Mouse (Mus musculus) liver, embryonic 16.5 days (tissue): ENCODE measurements around the gene Prkca. TPM values are rescaled to one million over a fixed set of nuclear protein-coding genes. Genes with fewer than 3 reads are reported as not detected.

Experiments
- ATAC-seq: fragments of 200-750 bp; cut with Nextera tagmentation; 2 replicates; pipeline ENCODE4 v1.8.0; 2017; ENCODE audit warnings: low read depth, mild to moderate bottlenecking, moderate number of reproducible peaks, moderate library complexity
- H3K27ac ChIP-seq: fragments of 300-500 bp; sonication (generic); 2 replicates; pipeline ENCODE4 v1.5.1; 2014; ENCODE audit warnings: mild to moderate bottlenecking, low read length
- H3K27me3 ChIP-seq: fragments of 300-500 bp; sonication (generic); 2 replicates; pipeline ENCODE4 v1.6.1; 2014; ENCODE audit warnings: low read depth, low read length, mixed read lengths; ENCODE audit not compliant: control insufficient read depth, insufficient read depth
- H3K36me3 ChIP-seq: fragments of 300-500 bp; sonication (generic); 2 replicates; pipeline ENCODE4 v1.6.1; 2014; ENCODE audit warnings: mild to moderate bottlenecking; ENCODE audit not compliant: control insufficient read depth, insufficient read depth
- H3K4me1 ChIP-seq: fragments of 300-500 bp; sonication (generic); 2 replicates; pipeline ENCODE4 v1.6.1; 2014; ENCODE audit warnings: low read depth, low read length, mixed read lengths; ENCODE audit not compliant: control insufficient read depth
- H3K4me2 ChIP-seq: fragments of 300-500 bp; sonication (generic); 2 replicates; pipeline ENCODE4 v1.6.1; 2014; ENCODE audit warnings: low read depth, low read length, mixed read lengths
- H3K4me3 ChIP-seq: fragments of 300-500 bp; sonication (generic); 2 replicates; pipeline ENCODE4 v1.5.1; 2014; ENCODE audit warnings: low read depth, mild to moderate bottlenecking, low read length
- H3K9ac ChIP-seq: fragments of 300-500 bp; sonication (generic); 2 replicates; pipeline ENCODE4 v1.6.1; 2014; ENCODE audit warnings: low read depth, low read length
- H3K9me3 ChIP-seq: fragments of 300-500 bp; sonication (generic); replicated peaks from 2 replicates; pipeline ENCODE4 v1.6.1; 2016; ENCODE audit warnings: low read length; ENCODE audit not compliant: control insufficient read depth
- WGBS: fragments of 180-500 bp; shearing (Covaris S2); extraction: QIAGEN DNeasy Blood & Tissue Kit; methylation state at CpG from one replicate; pipeline ENCODE4 v1.1.7; 2014; ENCODE audit not compliant: insufficient replicate concordance; 5-methylcytosine and 5-hydroxymethylcytosine counted together
- polyA plus RNA-seq: library from polyadenylated mRNA; unstranded; fragments of >200 nt; fragmentation: Nextera tagmentation; extraction: Ambion mirVana; gene quantifications from 2 replicates; pipeline ENCODE4 v1.2.1, GENCODE M21; 2015

Gene Prkca
- polyA plus RNA-seq, 1 experiment from 2014 or later: 3.4 TPM

DNA sequence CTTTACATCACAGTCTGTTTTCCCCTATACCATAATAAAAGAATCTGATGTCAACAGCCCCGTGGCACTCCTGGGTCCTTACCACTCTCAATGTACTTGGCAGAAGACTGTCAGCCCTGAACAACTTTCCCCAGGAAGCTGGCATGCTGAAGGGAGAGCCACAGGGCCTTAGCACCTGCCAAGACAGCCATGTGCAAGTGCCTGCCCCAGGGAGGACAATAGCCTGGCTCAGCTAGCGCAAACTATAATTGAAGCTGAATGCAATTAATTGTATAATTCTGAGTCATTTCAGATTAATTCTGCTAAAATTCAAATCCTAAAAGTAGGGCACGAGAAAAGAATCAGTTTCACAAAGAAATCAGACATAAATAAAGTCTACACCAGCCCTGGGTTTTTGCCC, 121.7 kb downstream of the Prkca start:
- 53% methylated on average over 3 of the region's 3 CpGs for WGBS
- H3K27ac ChIP-seq: no peak overlapping the region
- H3K9me3 ChIP-seq: no peaks in the 10 kb centered on the region
- H3K4me1 ChIP-seq: peaks cover under 1% of the 10 kb centered on the region
- no peak overlapping the region for H3K4me3 ChIP-seq
- H3K36me3 ChIP-seq: no peaks in the 10 kb centered on the region
- no peak overlapping the region for H3K4me2 ChIP-seq
- H3K9ac ChIP-seq: no peak overlapping the region
- no peak for ATAC-seq
- no peaks in the 10 kb centered on the region for H3K27me3 ChIP-seq

GRCm38 (mm10) chr11:108221124-108221835, 122.4 kb downstream of the Prkca start:
- no peaks in the 10 kb centered on the region for H3K9me3 ChIP-seq
- no peaks in the 10 kb centered on the region for H3K27me3 ChIP-seq
- WGBS: 64% methylated on average over 13 of the region's 13 CpGs
- H3K4me2 ChIP-seq: no peak overlapping the region
- no peaks in the 10 kb centered on the region for H3K36me3 ChIP-seq
- no peak overlapping the region for H3K27ac ChIP-seq
- H3K4me3 ChIP-seq: no peak overlapping the region
- no peak for ATAC-seq
- H3K4me1 ChIP-seq: peaks cover 2% of the 10 kb centered on the region
- H3K9ac ChIP-seq: no peak overlapping the region

- no peak overlapping the region for H3K4me2 ChIP-seq
- H3K27ac ChIP-seq: no peak overlapping the region
- no peaks in the 10 kb centered on the region for H3K9me3 ChIP-seq
- H3K4me3 ChIP-seq: no peak overlapping the region
- no peaks in the 10 kb centered on the region for H3K36me3 ChIP-seq
- H3K9ac ChIP-seq: no peak overlapping the region
- no peak for ATAC-seq
- peaks cover 2% of the 10 kb centered on the region for H3K4me1 ChIP-seq
- H3K27me3 ChIP-seq: no peaks in the 10 kb centered on the region
- WGBS: 63% methylated on average over 5 of the region's 5 CpGs
These were observed 123.1 kb downstream of the Prkca start for GRCm38 (mm10) chr11:108220605-108221004.

- no peak for ATAC-seq
- H3K9me3 ChIP-seq: no peaks in the 10 kb centered on the region
- H3K4me1 ChIP-seq: peaks cover 2% of the 10 kb centered on the region
- WGBS: 66% methylated on average over 8 of the region's 8 CpGs
- H3K27ac ChIP-seq: no peak overlapping the region
- no peaks in the 10 kb centered on the region for H3K36me3 ChIP-seq
- H3K27me3 ChIP-seq: no peaks in the 10 kb centered on the region
- H3K4me3 ChIP-seq: no peak overlapping the region
- no peak overlapping the region for H3K4me2 ChIP-seq
- H3K9ac ChIP-seq: no peak overlapping the region
These were observed 126.7 kb downstream of the Prkca start for GRCm38 (mm10) chr11:108217043-108217442.

DNA sequence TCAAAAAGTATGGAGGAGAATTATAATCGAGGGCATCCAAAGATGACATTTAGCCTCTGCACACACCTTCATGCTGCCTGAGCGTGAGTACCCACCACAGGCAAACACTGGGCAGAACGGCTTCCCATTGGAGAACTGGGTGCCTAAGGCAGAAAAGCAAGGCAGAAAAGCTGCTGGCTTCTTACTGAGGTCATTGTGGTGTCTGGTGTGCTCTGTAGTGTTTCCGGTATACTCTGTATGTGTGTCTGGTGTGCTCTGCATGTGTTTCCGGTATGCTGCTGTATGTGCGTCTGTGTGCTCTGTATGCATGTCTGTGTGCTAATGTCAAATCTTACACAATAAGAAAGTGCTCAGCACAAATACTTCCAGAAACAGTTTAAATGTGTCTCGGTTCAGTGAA, 127.7 kb downstream of the Prkca start:
- Histone ChIP-seq H3K27me3 (no peaks in the 10 kb centered on the region), H3K4me2 (no peak overlapping the region), H3K9me3 (no peaks in the 10 kb centered on the region), H3K9ac (no peak overlapping the region), H3K36me3 (no peaks in the 10 kb centered on the region), H3K4me1 (peaks cover 2% of the 10 kb centered on the region), H3K27ac (no peak overlapping the region), H3K4me3 (no peak overlapping the region)
- 74% methylated on average over 7 of the region's 7 CpGs for WGBS
- ATAC-seq: no peak

- H3K27ac ChIP-seq: no peak overlapping the region
- peaks cover 2% of the 10 kb centered on the region for H3K4me1 ChIP-seq
- H3K9me3 ChIP-seq: no peaks in the 10 kb centered on the region
- WGBS: 64% methylated on average over 8 of the region's 8 CpGs
- no peaks in the 10 kb centered on the region for H3K36me3 ChIP-seq
- no peaks in the 10 kb centered on the region for H3K27me3 ChIP-seq
- ATAC-seq: no peak
- no peak overlapping the region for H3K9ac ChIP-seq
- H3K4me3 ChIP-seq: no peak overlapping the region
- no peak overlapping the region for H3K4me2 ChIP-seq
These were observed 128.3 kb downstream of the Prkca start for GRCm38 (mm10) chr11:108215466-108215865.

DNA sequence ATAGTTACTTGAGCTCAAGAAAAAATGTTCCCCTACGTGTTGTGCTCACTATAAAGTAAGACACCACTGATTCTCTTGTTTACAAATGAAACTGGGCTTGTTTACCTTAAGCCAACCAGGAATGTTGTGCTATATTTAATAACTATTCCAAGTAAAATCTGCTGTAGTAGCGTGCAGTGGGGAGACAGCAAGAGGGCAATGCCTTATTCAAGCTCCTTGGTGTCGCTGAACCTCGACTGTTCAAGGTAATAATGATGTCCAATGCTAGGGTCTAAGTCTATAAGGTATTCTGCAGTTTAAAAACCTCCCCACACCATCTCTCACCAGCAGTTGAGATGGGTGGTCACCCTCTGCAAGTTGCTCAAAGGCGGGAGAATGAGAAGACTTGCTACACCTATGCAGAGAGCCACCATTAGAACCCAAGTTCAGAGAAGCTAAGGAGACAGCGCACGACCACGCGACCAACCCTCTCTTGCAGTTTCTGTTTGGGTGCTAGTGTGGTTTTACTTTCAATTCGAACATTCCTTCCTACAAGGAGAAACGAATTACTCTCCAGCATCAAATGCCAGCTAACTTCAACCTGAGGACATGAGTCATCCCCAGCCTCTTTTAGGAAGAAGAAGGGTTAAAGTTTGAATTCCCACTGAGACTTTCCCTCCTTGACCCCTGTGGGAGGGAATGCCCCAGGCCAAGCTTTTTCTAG, 129.1 kb downstream of the Prkca start:
- Histone ChIP-seq H3K4me3 (no peak overlapping the region), H3K27me3 (no peaks in the 10 kb centered on the region), H3K36me3 (no peaks in the 10 kb centered on the region), H3K27ac (no peak overlapping the region), H3K9me3 (no peaks in the 10 kb centered on the region), H3K9ac (no peak overlapping the region), H3K4me2 (no peak overlapping the region), H3K4me1 (peaks cover 2% of the 10 kb centered on the region)
- no peak for ATAC-seq
- 61% methylated on average over 11 of the region's 11 CpGs for WGBS

DNA sequence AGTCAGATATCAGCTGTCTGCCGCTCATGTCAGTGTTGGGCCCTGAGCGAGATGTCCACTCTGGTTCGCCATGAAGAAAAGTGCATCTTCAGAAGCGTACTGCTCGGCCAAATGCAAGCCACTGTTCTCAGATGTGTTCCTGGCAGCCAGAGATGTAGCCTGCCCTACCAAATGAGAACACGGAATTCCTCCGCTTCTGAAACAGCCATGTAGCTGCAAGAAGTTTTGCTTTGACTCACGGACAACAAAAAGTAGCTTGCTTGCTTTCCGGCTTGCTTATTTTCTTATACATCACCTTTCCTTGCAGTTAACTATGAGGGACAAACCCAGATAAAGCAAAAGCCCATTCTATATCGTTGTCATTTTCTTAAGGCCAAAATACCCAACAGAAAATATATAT, 129.9 kb downstream of the Prkca start:
- Histone ChIP-seq H3K4me3 (no peak overlapping the region), H3K27ac (no peak overlapping the region), H3K9me3 (no peaks in the 10 kb centered on the region), H3K4me2 (no peak overlapping the region), H3K4me1 (peaks cover 2% of the 10 kb centered on the region), H3K36me3 (no peaks in the 10 kb centered on the region), H3K9ac (no peak overlapping the region), H3K27me3 (no peaks in the 10 kb centered on the region)
- no peak for ATAC-seq
- WGBS: 75% methylated on average over 10 of the region's 10 CpGs

DNA sequence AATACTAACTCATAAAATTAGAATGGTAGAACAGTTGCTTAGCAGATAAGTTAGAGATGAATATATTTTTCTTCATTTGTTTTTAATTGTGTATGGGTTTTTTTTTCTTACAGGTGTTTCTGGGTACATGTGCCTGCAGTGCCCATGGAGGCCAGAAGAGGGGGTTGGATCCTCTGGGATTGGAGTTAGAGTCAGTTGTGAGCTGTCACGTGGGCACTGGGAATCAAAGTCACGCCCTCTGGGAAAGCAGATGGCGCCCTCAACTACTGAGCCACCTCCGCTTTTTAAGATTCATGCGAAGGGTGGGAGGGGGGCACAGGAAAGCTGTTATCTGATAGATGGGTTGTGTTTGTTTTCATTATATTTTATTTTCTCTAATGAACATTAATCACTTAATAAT, 131.1 kb downstream of the Prkca start:
- Histone ChIP-seq H3K4me2 (no peak overlapping the region), H3K9ac (no peak overlapping the region), H3K4me1 (peaks cover 2% of the 10 kb centered on the region), H3K27ac (no peak overlapping the region), H3K4me3 (no peak overlapping the region), H3K27me3 (no peaks in the 10 kb centered on the region), H3K9me3 (no peaks in the 10 kb centered on the region), H3K36me3 (no peaks in the 10 kb centered on the region)
- 61% methylated on average over 5 of the region's 5 CpGs for WGBS
- no peak for ATAC-seq
